Mouse (Mus musculus) small intestine, adult 2 months (tissue): ENCODE results near the gene Hsd3b1. TPM values are rescaled to one million over a fixed set of nuclear protein-coding genes. Genes with fewer than 3 reads are reported as not detected.
"Not testable (repeated sequence)": the region's sequence is repeated elsewhere in the genome, so short reads cannot be mapped to it uniquely, and the experiment has no call there.

Experiments
- H3K27ac ChIP-seq: fragments of 200-500 bp; 2 replicates; pipeline ENCODE4 v1.5.1; 2012; ENCODE audit warnings: low read depth, low read length, control low read depth, inconsistent platforms; ENCODE audit not compliant: insufficient read depth
- H3K27me3 ChIP-seq: fragments of 200-500 bp; 2 replicates; pipeline ENCODE4 v1.6.1; 2012; ENCODE audit warnings: mild to moderate bottlenecking, moderate library complexity, low read length, inconsistent platforms; ENCODE audit not compliant: control insufficient read depth, insufficient read depth
- H3K36me3 ChIP-seq: fragments of 200-500 bp; 2 replicates; pipeline ENCODE4 v1.6.1; 2012; ENCODE audit warnings: mild to moderate bottlenecking, low read length, control low read depth, inconsistent platforms; ENCODE audit not compliant: control insufficient read depth, insufficient read depth
- H3K4me1 ChIP-seq: fragments of 200-500 bp; 2 replicates; pipeline ENCODE4 v1.6.1; 2012; ENCODE audit warnings: low read length, inconsistent platforms, mixed read lengths; ENCODE audit not compliant: control insufficient read depth, insufficient read depth, insufficient read length
- H3K4me3 ChIP-seq: fragments of 200-500 bp; 2 replicates; pipeline ENCODE4 v1.5.1; 2012; ENCODE audit warnings: low read depth, mild to moderate bottlenecking, control low read depth, inconsistent platforms, low read length, moderate library complexity
- CTCF ChIP-seq: fragments of 200-500 bp; IDR thresholded peaks from 2 replicates; pipeline ENCODE4 v1.5.1; 2012; ENCODE audit warnings: low read depth, mild to moderate bottlenecking, control low read depth, inconsistent platforms, low read length, moderate library complexity, mixed read lengths; ENCODE audit not compliant: insufficient replicate concordance, insufficient read length; ENCODE audit errors: extremely low read depth
- POLR2A ChIP-seq: fragments of 200-500 bp; IDR thresholded peaks from 2 replicates; pipeline ENCODE4 v1.6.1; 2012; ENCODE audit warnings: low read depth, mild to moderate bottlenecking, control low read depth, inconsistent platforms, low read length, moderate library complexity
- WGBS: fragments of 180-500 bp; shearing (Covaris S2); methylation state at CpG from one replicate; pipeline ENCODE4 v1.1.7; 2018; 5-methylcytosine and 5-hydroxymethylcytosine counted together
- polyA plus RNA-seq: library from polyadenylated mRNA; depleted of rRNA; stranded (reverse); fragments of >200 nt; gene quantifications from 2 replicates; pipeline ENCODE4 v1.2.3, GENCODE M21; 2012; rRNA removed

Hsd3b1 gene
- polyA plus RNA-seq, 1 experiment = 0.22 TPM

DNA sequence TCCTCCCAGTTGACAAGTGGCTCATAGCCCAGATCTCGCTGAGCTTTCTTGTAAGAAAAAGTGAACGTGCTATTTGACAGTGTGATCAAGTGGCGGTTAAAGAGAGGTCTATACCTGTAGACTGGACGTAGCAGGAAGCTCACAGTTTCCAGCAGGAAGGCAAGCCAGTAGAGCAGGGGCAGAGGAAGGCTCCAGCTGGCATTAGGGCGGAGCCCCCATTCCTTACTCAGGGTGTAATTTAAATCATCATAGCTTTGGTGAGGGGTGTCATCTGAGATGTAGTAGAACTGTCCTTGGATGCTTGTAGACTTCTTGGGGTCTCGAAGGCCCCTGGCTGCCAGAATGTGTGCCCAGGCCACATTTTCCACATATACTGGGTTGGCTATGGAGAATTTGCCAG, 7.0 kb downstream of the Hsd3b1 start:
- TF ChIP-seq POLR2A (no peak), CTCF (no peak)
- Histone ChIP-seq H3K36me3 (no peaks in the 10 kb centered on the region), H3K27me3 (no peaks in the 10 kb centered on the region; the same call in 1 of the 2 replicates), H3K4me3 (no peak overlapping the region), H3K4me1 (no peaks in the 10 kb centered on the region), H3K27ac (no peak overlapping the region)
- WGBS = 89% methylated on average over 6 of the region's 6 CpGs

GRCm38 (mm10) chr3:98851853-98852252, 7.7 kb downstream of the Hsd3b1 start:
- Histone ChIP-seq H3K27me3 (no peaks in the 10 kb centered on the region; the same call in 1 of the 2 replicates), H3K4me1 (no peaks in the 10 kb centered on the region), H3K27ac (no peak overlapping the region), H3K36me3 (no peaks in the 10 kb centered on the region), H3K4me3 (no peak overlapping the region)
- 69% methylated on average over 2 of the region's 2 CpGs for WGBS
- TF ChIP-seq CTCF = no peak
- TF ChIP-seq POLR2A = no peak

- Histone ChIP-seq H3K4me1 (no peaks in the 10 kb centered on the region), H3K27ac (no peak overlapping the region), H3K36me3 (no peaks in the 10 kb centered on the region), H3K27me3 (no peaks in the 10 kb centered on the region; the same call in 1 of the 2 replicates), H3K4me3 (no peak overlapping the region)
- TF ChIP-seq POLR2A = no peak
- TF ChIP-seq CTCF = no peak
- 70% methylated on average over 5 of the region's 5 CpGs for WGBS
Measured at GRCm38 (mm10) chr3:98850262-98850661, 9.3 kb downstream of the Hsd3b1 start.

- 78% methylated on average over 1 of the region's 1 CpGs for WGBS
Measured at GRCm38 (mm10) chr3:98848898-98849297, 10.7 kb downstream of the Hsd3b1 start.

DNA sequence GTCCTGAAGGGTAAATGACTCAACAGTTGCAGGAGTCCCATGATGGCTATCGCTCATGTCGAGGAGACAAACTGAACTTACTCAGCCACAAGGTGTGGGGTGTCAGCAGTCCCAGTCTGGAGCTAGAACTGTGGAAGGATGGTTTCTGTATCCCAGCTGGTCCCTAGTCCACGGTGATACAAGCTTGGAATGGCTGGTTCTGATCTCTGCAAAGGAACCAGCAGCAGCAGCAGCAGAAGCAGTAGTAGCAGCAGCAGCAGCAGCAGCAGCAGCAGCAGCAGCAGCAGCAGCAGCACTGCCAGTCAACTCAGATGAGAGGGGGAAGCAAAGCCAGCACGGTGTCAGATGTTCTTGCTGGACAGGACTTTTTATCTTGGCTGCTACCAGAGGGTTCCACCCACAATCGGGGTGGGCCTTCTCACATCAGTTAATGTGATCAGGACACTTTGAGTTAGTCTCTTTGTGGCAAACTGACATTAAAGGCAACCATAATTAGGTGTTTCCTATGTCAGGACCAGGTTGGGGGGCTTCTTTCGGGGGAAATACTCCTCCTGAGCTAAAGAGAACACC, 45.4 kb downstream of the Hsd3b1 start, which contains the start of gene Hsd3b6:
Gene Hsd3b6 (minus strand): TSS at position 343 of the 570 bp plus-strand sequence.
- TF ChIP-seq CTCF (no peak), POLR2A (no peak)
- Histone ChIP-seq H3K27ac (no peak within 1 kb of the TSS), H3K36me3 (no peaks in the 10 kb centered on the region), H3K27me3 (no peaks in the 10 kb centered on the region), H3K4me1 (no peaks in the 10 kb centered on the region), H3K4me3 (no peak within 1 kb of the TSS)
- whole genome bisulfite sequencing = 65% methylated on average over 6 of the region's 6 CpGs

More at GRCm38 (mm10) chr3:98848898-98849297, 10.7 kb downstream of the Hsd3b1 start:
- Histone ChIP-seq H3K36me3 (no peaks in the 10 kb centered on the region), H3K27me3 (no peaks in the 10 kb centered on the region; the same call in 1 of the 2 replicates), H3K4me3 (no peak overlapping the region), H3K4me1 (no peaks in the 10 kb centered on the region), H3K27ac (no peak overlapping the region)
- TF ChIP-seq POLR2A (no peak), CTCF (no peak)

GRCm38 (mm10) chr3:98812653-98813052, 46.9 kb downstream of the Hsd3b1 start:
- not testable (repeated sequence) for H3K27me3 ChIP-seq, H3K4me1 ChIP-seq, H3K36me3 ChIP-seq, H3K27ac ChIP-seq, H3K4me3 ChIP-seq
- 60% methylated on average over 6 of the region's 6 CpGs for WGBS

DNA sequence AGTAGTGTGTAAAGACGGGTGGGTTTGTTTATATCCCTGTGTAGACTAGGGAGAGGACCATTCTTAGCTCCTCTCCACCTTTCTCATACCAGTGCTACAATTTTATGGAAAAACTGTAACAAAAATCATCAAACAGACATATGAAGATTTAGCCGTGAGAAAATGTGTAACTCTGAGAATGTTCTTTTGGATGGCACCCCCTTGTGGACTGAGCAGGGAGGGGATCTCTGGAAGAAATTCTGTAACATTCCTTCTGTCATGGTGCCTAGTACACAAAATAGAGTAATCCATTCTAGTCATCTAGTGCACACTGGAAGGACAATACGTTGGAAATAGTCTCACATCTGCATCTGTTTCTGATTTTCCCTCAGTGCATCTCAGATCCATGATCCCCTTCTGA, 54.6 kb downstream of the Hsd3b1 start:
- not testable (repeated sequence) for H3K4me1 ChIP-seq, H3K36me3 ChIP-seq, H3K4me3 ChIP-seq, H3K27ac ChIP-seq, H3K27me3 ChIP-seq
- WGBS = 30% methylated on average over 3 of the region's 3 CpGs

Other genes starting within 250 kb of the Hsd3b1 start
- gene Hsd3b5, start 229.5 kb downstream of the Hsd3b1 start, polyA plus RNA-seq = not detected in 2 replicates
- gene Hsd3b2, start 135.3 kb downstream of the Hsd3b1 start, polyA plus RNA-seq = 0.09 and 0.14 TPM in 2 replicates
- 4.4 and 6.3 TPM in 2 replicates for gene Hsd3b3, start 96.7 kb downstream of the Hsd3b1 start, polyA plus RNA-seq
- gene Hsd3b6, start 45.4 kb downstream of the Hsd3b1 start, polyA plus RNA-seq = not detected in 2 replicates
- 0.04 and 0.10 TPM in 2 replicates for gene Hao2, start 33.4 kb upstream of the Hsd3b1 start, polyA plus RNA-seq